Mouse (Mus musculus): Measurements from ENCODE around the gene Spata6. TPM values are rescaled to one million over a fixed set of nuclear protein-coding genes. Genes with fewer than 3 reads are reported as not detected.

The Spata6 gene
- 19.4 and 22.8 TPM in 2 replicates for polyA plus RNA-seq (2014; fragmentation: Nextera tagmentation; extraction: Ambion mirVana)

GRCm38 (mm10) chr4:111719776-111720661 is at the start of gene Spata6:
TSS of gene Spata6 (plus strand) at chr4:111719984.
- WGBS: under 1% methylated on average over 47 of the region's 50 CpGs
- H3K4me1 ChIP-seq (replicated peaks; ENCODE audit: control insufficient read depth, insufficient read depth, low read length): peaks cover 3% of the 10 kb centered on the region
- DNase-seq (ENCODE audit: low spot score) (peak; percentile 95), ATAC-seq (replicated peaks; ENCODE audit: low FRiP score, low TSS enrichment, low read depth) (peak; percentile 98)
- H3K27ac ChIP-seq (ENCODE audit: low read depth): peak within 1 kb of the TSS; percentile 84
- H3K27me3 ChIP-seq (replicated peaks; ENCODE audit: control insufficient read depth, insufficient read depth, low read length): no peaks in the 10 kb centered on the region
- H3K4me2 ChIP-seq (ENCODE audit: low read length): peak within 1 kb of the TSS; percentile 55
- no peaks in the 10 kb centered on the region for H3K9me3 ChIP-seq (ENCODE audit: control insufficient read depth, low read length)
- no peaks in the 10 kb centered on the region for H3K36me3 ChIP-seq (ENCODE audit: control insufficient read depth, insufficient read depth, low read length)
- peak within 1 kb of the TSS; percentile 88 for H3K4me3 ChIP-seq (ENCODE audit: low read depth, low read length)
- H3K9ac ChIP-seq (ENCODE audit: low read length): peak within 1 kb of the TSS; percentile 68

- Histone ChIP-seq H3K4me2 (ENCODE audit: low read length) (peak overlapping the region; percentile 22; the same call in 1 of the 2 replicates), H3K9me3 (ENCODE audit: control insufficient read depth, low read length) (no peaks in the 10 kb centered on the region), H3K4me3 (ENCODE audit: low read depth, low read length) (no peak overlapping the region), H3K4me1 (replicated peaks; ENCODE audit: control insufficient read depth, insufficient read depth, low read length) (peaks cover 20% of the 10 kb centered on the region), H3K36me3 (ENCODE audit: control insufficient read depth, insufficient read depth, low read length) (no peaks in the 10 kb centered on the region), H3K27me3 (replicated peaks; ENCODE audit: control insufficient read depth, insufficient read depth, low read length) (no peaks in the 10 kb centered on the region), H3K27ac (ENCODE audit: low read depth) (peak overlapping the region; percentile 91), H3K9ac (ENCODE audit: low read length) (no peak overlapping the region)
- ATAC-seq (replicated peaks; ENCODE audit: low FRiP score, low TSS enrichment, low read depth) (peak; percentile 77), DNase-seq (ENCODE audit: low spot score) (peak; percentile 72)
- 13% methylated on average over 12 of the region's 12 CpGs for WGBS
These were observed 49.0 kb upstream of the Spata6 start for GRCm38 (mm10) chr4:111670566-111671421.

- ATAC-seq (replicated peaks; ENCODE audit: low FRiP score, low TSS enrichment, low read depth) (peak; percentile 24), DNase-seq (ENCODE audit: low spot score) (no peak)
- H3K4me2 ChIP-seq (ENCODE audit: low read length): peak overlapping the region; percentile 22; the same call in 1 of the 2 replicates
- H3K36me3 ChIP-seq (ENCODE audit: control insufficient read depth, insufficient read depth, low read length): no peaks in the 10 kb centered on the region
- no peaks in the 10 kb centered on the region for H3K9me3 ChIP-seq (ENCODE audit: control insufficient read depth, low read length)
- peaks cover 20% of the 10 kb centered on the region for H3K4me1 ChIP-seq (replicated peaks; ENCODE audit: control insufficient read depth, insufficient read depth, low read length)
- no peak overlapping the region for H3K4me3 ChIP-seq (ENCODE audit: low read depth, low read length)
- no peaks in the 10 kb centered on the region for H3K27me3 ChIP-seq (replicated peaks; ENCODE audit: control insufficient read depth, insufficient read depth, low read length)
- 31% methylated on average over 4 of the region's 4 CpGs for WGBS
- H3K27ac ChIP-seq (ENCODE audit: low read depth): peak overlapping the region; percentile 91
- H3K9ac ChIP-seq (ENCODE audit: low read length): no peak overlapping the region
These were observed 48.3 kb upstream of the Spata6 start for GRCm38 (mm10) chr4:111671440-111671839.

GRCm38 (mm10) chr4:111673904-111674303 is 45.9 kb upstream of the Spata6 start:
- no peak overlapping the region for H3K27ac ChIP-seq (ENCODE audit: low read depth)
- ATAC-seq (replicated peaks; ENCODE audit: low FRiP score, low TSS enrichment, low read depth): no peak
- no peak overlapping the region for H3K4me2 ChIP-seq (ENCODE audit: low read length)
- H3K9ac ChIP-seq (ENCODE audit: low read length): no peak overlapping the region
- no peaks in the 10 kb centered on the region for H3K27me3 ChIP-seq (replicated peaks; ENCODE audit: control insufficient read depth, insufficient read depth, low read length)
- H3K4me3 ChIP-seq (ENCODE audit: low read depth, low read length): no peak overlapping the region
- no peak for DNase-seq (ENCODE audit: low spot score)
- no peaks in the 10 kb centered on the region for H3K36me3 ChIP-seq (ENCODE audit: control insufficient read depth, insufficient read depth, low read length)
- H3K4me1 ChIP-seq (replicated peaks; ENCODE audit: control insufficient read depth, insufficient read depth, low read length): peaks cover 20% of the 10 kb centered on the region
- no peaks in the 10 kb centered on the region for H3K9me3 ChIP-seq (ENCODE audit: control insufficient read depth, low read length)

- Histone ChIP-seq H3K36me3 (ENCODE audit: control insufficient read depth, insufficient read depth, low read length) (no peaks in the 10 kb centered on the region), H3K9ac (ENCODE audit: low read length) (no peak overlapping the region), H3K9me3 (ENCODE audit: control insufficient read depth, low read length) (no peaks in the 10 kb centered on the region), H3K4me2 (ENCODE audit: low read length) (no peak overlapping the region), H3K27ac (ENCODE audit: low read depth) (no peak overlapping the region), H3K27me3 (replicated peaks; ENCODE audit: control insufficient read depth, insufficient read depth, low read length) (no peaks in the 10 kb centered on the region), H3K4me1 (replicated peaks; ENCODE audit: control insufficient read depth, insufficient read depth, low read length) (0 out of 2 replicates have a peak, but pooled peaks cover 3% of the 10 kb centered on the region), H3K4me3 (ENCODE audit: low read depth, low read length) (no peak overlapping the region)
- DNase-seq (ENCODE audit: low spot score) (no peak), ATAC-seq (replicated peaks; ENCODE audit: low FRiP score, low TSS enrichment, low read depth) (no peak)
- WGBS: 84% methylated on average over 5 of the region's 5 CpGs
These were observed 37.9 kb upstream of the Spata6 start for GRCm38 (mm10) chr4:111681926-111682325.

- Histone ChIP-seq H3K4me2 (ENCODE audit: low read length) (no peak overlapping the region), H3K4me3 (ENCODE audit: low read depth, low read length) (no peak overlapping the region), H3K27me3 (replicated peaks; ENCODE audit: control insufficient read depth, insufficient read depth, low read length) (no peaks in the 10 kb centered on the region), H3K27ac (ENCODE audit: low read depth) (no peak overlapping the region), H3K9me3 (ENCODE audit: control insufficient read depth, low read length) (no peaks in the 10 kb centered on the region), H3K4me1 (replicated peaks; ENCODE audit: control insufficient read depth, insufficient read depth, low read length) (0 out of 2 replicates have a peak, but pooled peaks cover 3% of the 10 kb centered on the region), H3K36me3 (ENCODE audit: control insufficient read depth, insufficient read depth, low read length) (no peaks in the 10 kb centered on the region), H3K9ac (ENCODE audit: low read length) (no peak overlapping the region)
- ATAC-seq (replicated peaks; ENCODE audit: low FRiP score, low TSS enrichment, low read depth) (no peak), DNase-seq (ENCODE audit: low spot score) (no peak)
- 83% methylated on average over 3 of the region's 3 CpGs for WGBS
These were observed 37.0 kb upstream of the Spata6 start for GRCm38 (mm10) chr4:111682793-111683192.

GRCm38 (mm10) chr4:111683843-111684242 is 35.9 kb upstream of the Spata6 start:
- no peak for DNase-seq (ENCODE audit: low spot score)
- 61% methylated on average over 5 of the region's 5 CpGs for WGBS
- no peak for ATAC-seq (replicated peaks; ENCODE audit: low FRiP score, low TSS enrichment, low read depth)
- no peak overlapping the region for H3K4me3 ChIP-seq (ENCODE audit: low read depth, low read length)
- no peaks in the 10 kb centered on the region for H3K9me3 ChIP-seq (ENCODE audit: control insufficient read depth, low read length)
- H3K27ac ChIP-seq (ENCODE audit: low read depth): no peak overlapping the region
- no peaks in the 10 kb centered on the region for H3K36me3 ChIP-seq (ENCODE audit: control insufficient read depth, insufficient read depth, low read length)
- H3K4me2 ChIP-seq (ENCODE audit: low read length): no peak overlapping the region
- no peak overlapping the region for H3K9ac ChIP-seq (ENCODE audit: low read length)
- 0 out of 2 replicates have a peak, but pooled peaks cover 3% of the 10 kb centered on the region for H3K4me1 ChIP-seq (replicated peaks; ENCODE audit: control insufficient read depth, insufficient read depth, low read length)
- H3K27me3 ChIP-seq (replicated peaks; ENCODE audit: control insufficient read depth, insufficient read depth, low read length): no peaks in the 10 kb centered on the region

GRCm38 (mm10) chr4:111685951-111686350 is 33.8 kb upstream of the Spata6 start:
- 0 out of 2 replicates have a peak, but pooled peaks cover 6% of the 10 kb centered on the region for H3K4me1 ChIP-seq (replicated peaks; ENCODE audit: control insufficient read depth, insufficient read depth, low read length)
- no peak for DNase-seq (ENCODE audit: low spot score)
- no peaks in the 10 kb centered on the region for H3K9me3 ChIP-seq (ENCODE audit: control insufficient read depth, low read length)
- H3K36me3 ChIP-seq (ENCODE audit: control insufficient read depth, insufficient read depth, low read length): no peaks in the 10 kb centered on the region
- H3K27ac ChIP-seq (ENCODE audit: low read depth): no peak overlapping the region
- 88% methylated on average over 2 of the region's 2 CpGs for WGBS
- H3K27me3 ChIP-seq (replicated peaks; ENCODE audit: control insufficient read depth, insufficient read depth, low read length): no peaks in the 10 kb centered on the region
- ATAC-seq (replicated peaks; ENCODE audit: low FRiP score, low TSS enrichment, low read depth): no peak
- no peak overlapping the region for H3K4me2 ChIP-seq (ENCODE audit: low read length)
- no peak overlapping the region for H3K9ac ChIP-seq (ENCODE audit: low read length)
- no peak overlapping the region for H3K4me3 ChIP-seq (ENCODE audit: low read depth, low read length)

Data from intestine, embryonic 14.5 days (tissue).